Mouse (Mus musculus) CH12.LX (cell line): ENCODE data around the gene Golga4. TPM values are rescaled to one million over a fixed set of nuclear protein-coding genes. Genes with fewer than 3 reads are reported as not detected.

ENCODE experiments used
- DNase-seq: peaks from one replicate; pipeline ENCODE4 v3.0.0-alpha.2; 2013; ENCODE audit errors: extremely low read depth
- H3K27ac ChIP-seq: 2 replicates; pipeline ENCODE4 v1.5.1; 2012; ENCODE audit warnings: low read depth, mild to moderate bottlenecking, control low read depth, moderate library complexity; ENCODE audit not compliant: insufficient read depth
- H3K27me3 ChIP-seq: replicated peaks from 2 replicates; pipeline ENCODE3; 2012; ENCODE audit warnings: inconsistent platforms
- H3K36me3 ChIP-seq, 2 experiments: replicated peaks in 1 of 2; 2 replicates each; pipeline versions ENCODE3 to v1.6.1; 2012; ENCODE audit warnings: inconsistent platforms in 1 of 2, low read length in 1 of 2, mild to moderate bottlenecking in 1 of 2, mixed read lengths in 1 of 2, moderate library complexity in 1 of 2; ENCODE audit not compliant: control insufficient read depth in 1 of 2, insufficient read depth in 1 of 2
- H3K4me1 ChIP-seq, 2 experiments: 2 replicates each; pipeline ENCODE4 v1.6.1; 2012; ENCODE audit warnings: inconsistent platforms in 1 of 2, moderate library complexity in 1 of 2; ENCODE audit not compliant: insufficient read depth in 2 of 2, control insufficient read depth in 1 of 2
- H3K4me2 ChIP-seq: 2 replicates; pipeline ENCODE4 v1.6.1; 2012; ENCODE audit warnings: low read depth, mild to moderate bottlenecking, control low read depth; ENCODE audit not compliant: poor library complexity, insufficient read depth, severe bottlenecking
- H3K4me3 ChIP-seq, 3 experiments: fragments of 150-350 bp in 1 of 3; sonication (generic) in 1 of 3; replicated peaks in 1 of 3; 2 replicates each; pipeline versions ENCODE3 to v1.5.1; 2011 to 2012; ENCODE audit warnings: low read depth in 2 of 3, low read length in 2 of 3, mild to moderate bottlenecking in 2 of 3, moderate library complexity in 2 of 3, control low read depth in 1 of 3, improper control_type of control experiment in 1 of 3, inconsistent platforms in 1 of 3, mixed read lengths in 1 of 3; ENCODE audit not compliant: poor library complexity in 1 of 3
- H3K79me2 ChIP-seq: replicated peaks from 2 replicates; pipeline ENCODE4 v1.6.1; 2012; ENCODE audit warnings: mild to moderate bottlenecking, moderate library complexity; ENCODE audit not compliant: control insufficient read depth, poor library complexity, insufficient read depth, severe bottlenecking; ENCODE audit errors: extremely low read depth
- H3K9ac ChIP-seq: 2 replicates; pipeline ENCODE4 v1.6.1; 2012; ENCODE audit warnings: low read depth, mild to moderate bottlenecking, control low read depth, moderate library complexity; ENCODE audit not compliant: insufficient read depth
- H3K9me3 ChIP-seq: replicated peaks from 2 replicates; pipeline ENCODE3; 2012; ENCODE audit warnings: low read length, inconsistent platforms, mixed read lengths
- BHLHE40 ChIP-seq: IDR thresholded peaks from 2 replicates; pipeline ENCODE4 v1.6.1; 2011; ENCODE audit warnings: mild to moderate bottlenecking, low read depth, low read length, improper control_type of control experiment
- ELF1 ChIP-seq: IDR thresholded peaks from 2 replicates; pipeline ENCODE4 v1.6.1; 2014; ENCODE audit warnings: low read depth, mild to moderate bottlenecking, inconsistent platforms, low read length, improper control_type of control experiment
- GABPA ChIP-seq: IDR thresholded peaks from 2 replicates; pipeline ENCODE4 v1.6.1; 2012; ENCODE audit warnings: low read depth, low read length, improper control_type of control experiment, inconsistent platforms; ENCODE audit not compliant: insufficient replicate concordance
- HCFC1 ChIP-seq: IDR thresholded peaks from 2 replicates; pipeline ENCODE4 v1.6.1; 2012; ENCODE audit warnings: low read depth, mild to moderate bottlenecking, inconsistent platforms, low read length, improper control_type of control experiment
- JUND ChIP-seq: conservative IDR thresholded peaks from 2 replicates; pipeline ENCODE4 v1.6.1; 2011; ENCODE audit warnings: low read depth, low read length, improper control_type of control experiment
- KAT2A ChIP-seq: IDR thresholded peaks from 2 replicates; pipeline ENCODE4 v1.6.1; 2012; ENCODE audit warnings: low read length, improper control_type of control experiment, inconsistent platforms; ENCODE audit not compliant: insufficient replicate concordance
- MAX ChIP-seq: IDR thresholded peaks from 2 replicates; pipeline ENCODE4 v1.6.1; 2011; ENCODE audit warnings: low read length, improper control_type of control experiment
- MEF2A ChIP-seq: IDR thresholded peaks from 2 replicates; pipeline ENCODE4 v1.6.1; 2014; ENCODE audit warnings: low read depth, mild to moderate bottlenecking, inconsistent platforms, low read length, improper control_type of control experiment, borderline replicate concordance
- MYC ChIP-seq: IDR thresholded peaks from 2 replicates; pipeline ENCODE4 v1.6.1; 2011; ENCODE audit warnings: low read depth, mild to moderate bottlenecking, improper control_type of control experiment, low read length
- PAX5 ChIP-seq: IDR thresholded peaks from 2 replicates; pipeline ENCODE4 v1.6.1; 2012; ENCODE audit warnings: low read length, inconsistent platforms, mixed read lengths
- RCOR1 ChIP-seq: conservative IDR thresholded peaks from 2 replicates; pipeline ENCODE4 v1.6.1; 2012; ENCODE audit warnings: low read depth, mild to moderate bottlenecking, inconsistent platforms, low read length, improper control_type of control experiment
- SIN3A ChIP-seq: IDR thresholded peaks from 2 replicates; pipeline ENCODE4 v1.6.1; 2012; ENCODE audit warnings: low read length, improper control_type of control experiment, inconsistent platforms
- TBP ChIP-seq: conservative IDR thresholded peaks from 2 replicates; pipeline ENCODE4 v1.6.1; 2011; ENCODE audit warnings: low read depth, low read length, improper control_type of control experiment
- dilution Hi-C: fragments of 300-500 bp; cut with MboI; formaldehyde crosslinking; loops from 2 replicates; pipeline ENCODE4 v1.14.3; 2020; ENCODE audit warnings: low sequenced_read_pairs; ENCODE audit not compliant: extremely low pct_unique_long_range_greater_than_20kb, extremely low pct_ligation_motif_present
- in situ Hi-C: fragments of 300-500 bp; cut with MboI; formaldehyde crosslinking; loops from 3 replicates; pipeline ENCODE4 v1.14.3; 2019; ENCODE audit warnings: low sequenced_read_pairs, low pct_ligation_motif_present, low pct_unique_long_range_greater_than_20kb, mixed read lengths
- polyA plus RNA-seq: library from polyadenylated mRNA; unstranded; fragments of >175 nt; gene quantifications from 2 replicates; pipeline ENCODE4 v1.2.1, GENCODE M21; 2012; ENCODE audit warnings: low read depth; ENCODE audit not compliant: insufficient read length
- total RNA-seq, 2 experiments: library from RNA; depleted of rRNA; stranded (reverse); fragments of 300-350 nt in 1 of 2; fragments of >200 nt in 1 of 2; gene quantifications; 2 replicates each; pipeline ENCODE4 v1.2.3; 2012 to 2014

Golga4 gene
- total and polyA plus RNA-seq, 3 experiments, result 23.7 to 37.2 (median 33.1) TPM

- H3K4me2 ChIP-seq, result no peak overlapping the region
- H3K27me3 ChIP-seq, result peaks cover 15% of the 10 kb centered on the region
- no peak for TF ChIP-seq RCOR1
- TF ChIP-seq HCFC1, result no peak
- TF ChIP-seq ELF1, result no peak
- TF ChIP-seq MEF2A, result no peak
- no peak for TF ChIP-seq MYC
- TF ChIP-seq BHLHE40, result no peak
- TF ChIP-seq JUND, result no peak
- TF ChIP-seq MAX, result no peak
- no peak for TF ChIP-seq KAT2A
- dilution Hi-C loops, result no loop called here
- no peaks in the 10 kb centered on the region; the same call in 1 of the 2 replicates for H3K79me2 ChIP-seq
- in situ Hi-C loops, result no loop called here
- H3K4me1 ChIP-seq, result peaks cover 0 to 10% of the 10 kb centered on the region in 2 experiments; a peak in 2 of 4 replicates
- no peak for DNase-seq
- H3K4me3 ChIP-seq, result no peak overlapping the region
- no peaks in the 10 kb centered on the region for H3K36me3 ChIP-seq
- no peak overlapping the region for H3K27ac ChIP-seq
- H3K9ac ChIP-seq, result no peak overlapping the region
- H3K9me3 ChIP-seq, result no peaks in the 10 kb centered on the region
Measured at GRCm38 (mm10) chr9:118611111-118611541, 105.1 kb downstream of the Golga4 start.

- dilution Hi-C loops, result no loop called here
- Histone ChIP-seq H3K9me3 (no peaks in the 10 kb centered on the region), H3K4me1 (peaks cover 0 to 10% of the 10 kb centered on the region in 2 experiments; a peak in 2 of 4 replicates), H3K9ac (no peak overlapping the region), H3K27ac (no peak overlapping the region), H3K79me2 (no peaks in the 10 kb centered on the region; the same call in 1 of the 2 replicates), H3K27me3 (peaks cover 18% of the 10 kb centered on the region), H3K4me3 (no peak overlapping the region), H3K36me3 (no peaks in the 10 kb centered on the region), H3K4me2 (peak overlapping the region; percentile 22)
- TF ChIP-seq SIN3A, result 0 out of 2 replicates have a peak, but pooled peaks have one; percentile 21
- TF ChIP-seq GABPA, result no peak
- no peak for TF ChIP-seq BHLHE40
- TF ChIP-seq TBP, result no peak
- TF ChIP-seq PAX5, result no peak
- peak; percentile 16 for DNase-seq
- in situ Hi-C loops, result no loop called here
Measured at GRCm38 (mm10) chr9:118611958-118612581, 106.0 kb downstream of the Golga4 start.
